Mouse (Mus musculus) brain, embryonic 14.5 days (tissue): Measurements from ENCODE around the gene Rhox2a. TPM values are rescaled to one million over a fixed set of nuclear protein-coding genes. Genes with fewer than 3 reads are reported as not detected.
"Not testable (repeated sequence)": the region's sequence is repeated elsewhere in the genome, so short reads cannot be mapped to it uniquely, and the experiment has no call there.

Experiments
- DNase-seq: peaks from one replicate; pipeline ENCODE4 v3.0.0-alpha.2; 2011; ENCODE audit warnings: low read depth
- CTCF ChIP-seq: fragments of 200-500 bp; IDR thresholded peaks from 2 replicates; pipeline ENCODE4 v1.5.1; 2012; ENCODE audit warnings: inconsistent platforms, mild to moderate bottlenecking, moderate library complexity, borderline replicate concordance; ENCODE audit not compliant: insufficient read depth, insufficient read length; ENCODE audit errors: extremely low read depth
- POLR2A ChIP-seq: fragments of 200-500 bp; IDR thresholded peaks from 2 replicates; pipeline ENCODE4 v1.6.1; 2012; ENCODE audit warnings: mild to moderate bottlenecking, inconsistent platforms, borderline replicate concordance; ENCODE audit not compliant: poor library complexity, insufficient read depth, insufficient read length, severe bottlenecking; ENCODE audit errors: extremely low read depth
- polyA plus RNA-seq: library from polyadenylated mRNA; depleted of rRNA; stranded (reverse); fragments of >200 nt; gene quantifications from 2 replicates; pipeline ENCODE4 v1.2.3, GENCODE M21; 2012; rRNA removed

Rhox2a gene
- not detected in 2 replicates for polyA plus RNA-seq

GRCm38 (mm10) chrX:37244676-37245075, at the start of gene Rhox2a:
TSS of gene Rhox2a (plus strand) at chrX:37244976.
- not testable (repeated sequence) for DNase-seq

- TF ChIP-seq POLR2A (no peak), CTCF (no peak)
- DNase-seq, result no peak
Observed at GRCm38 (mm10) chrX:37198676-37199075, 46.1 kb upstream of the Rhox2a start.

- no peak for TF ChIP-seq CTCF
- TF ChIP-seq POLR2A, result no peak
- DNase-seq, result no peak
Observed at GRCm38 (mm10) chrX:37210941-37211340, 33.8 kb upstream of the Rhox2a start, which contains the start of gene Gm9. TSS of gene Gm9 (minus strand) at chrX:37211041.

- DNase-seq, result not testable (repeated sequence)
Observed at GRCm38 (mm10) chrX:37222158-37222557, 22.6 kb upstream of the Rhox2a start, which contains the start of gene Rhox1. TSS of gene Rhox1 (minus strand) at chrX:37222258.

GRCm38 (mm10) chrX:37249619-37250018, 4.8 kb downstream of the Rhox2a start, which contains the start of gene Rhox3a:
TSS of gene Rhox3a (plus strand) at chrX:37249919.
- DNase-seq, result not testable (repeated sequence)

GRCm38 (mm10) chrX:37265038-37265437, 20.3 kb downstream of the Rhox2a start, which contains the start of gene Rhox4a:
TSS of gene Rhox4a (plus strand) at chrX:37265338.
- DNase-seq, result not testable (repeated sequence)

Other genes with a start within 250 kb of the Rhox2a start
- gene Sowahd, start 196.1 kb upstream of the Rhox2a start, polyA plus RNA-seq, result not detected in 2 replicates
- gene Rpl39, start 159.6 kb upstream of the Rhox2a start, polyA plus RNA-seq, result 425 and 492 TPM in 2 replicates
- gene Upf3b, start 134.7 kb upstream of the Rhox2a start, polyA plus RNA-seq, result 31.2 and 37.8 TPM in 2 replicates
- 6.8 and 14.4 TPM in 2 replicates for gene Nkap, start 118.2 kb upstream of the Rhox2a start, polyA plus RNA-seq
- 0.14 and 0.46 TPM in 2 replicates for gene Akap14, start 76.1 kb upstream of the Rhox2a start, polyA plus RNA-seq
- gene Ndufa1, start 53.8 kb upstream of the Rhox2a start, polyA plus RNA-seq, result 363 and 455 TPM in 2 replicates
- gene Rnf113a1, start 53.7 kb upstream of the Rhox2a start, polyA plus RNA-seq, result 8.3 and 10.6 TPM in 2 replicates
- not detected in 2 replicates for gene Gm9, start 33.9 kb upstream of the Rhox2a start, polyA plus RNA-seq
- gene Rhox1, start 22.7 kb upstream of the Rhox2a start, polyA plus RNA-seq, result not detected in 2 replicates
- not detected in 2 replicates for gene Rhox3a, start 4.9 kb downstream of the Rhox2a start, polyA plus RNA-seq
- gene Rhox4a, start 20.4 kb downstream of the Rhox2a start, polyA plus RNA-seq, result not detected in 2 replicates
- gene Rhox3a2, start 135.1 kb downstream of the Rhox2a start, polyA plus RNA-seq, result not detected in 2 replicates
- 0.10 and 0.30 TPM in 2 replicates for gene Rhox4a2, start 145.9 kb downstream of the Rhox2a start, polyA plus RNA-seq
- not detected in 2 replicates for gene Rhox2b, start 167.1 kb downstream of the Rhox2a start, polyA plus RNA-seq
- gene Rhox4b, start 187.5 kb downstream of the Rhox2a start, polyA plus RNA-seq, result 0.14 TPM in 1 of 2 replicates, not detected in the other
- not detected in 2 replicates for gene Rhox2c, start 208.7 kb downstream of the Rhox2a start, polyA plus RNA-seq
- not detected in 2 replicates for gene Rhox3c, start 213.6 kb downstream of the Rhox2a start, polyA plus RNA-seq
- not detected in 2 replicates for gene Rhox4c, start 235.4 kb downstream of the Rhox2a start, polyA plus RNA-seq
- gene Rhox2d, start 248.5 kb downstream of the Rhox2a start, polyA plus RNA-seq, result not detected in 2 replicates